Mouse (Mus musculus): ENCODE measurements around the gene Rnf144a. TPM values are rescaled to one million over a fixed set of nuclear protein-coding genes. Genes with fewer than 3 reads are reported as not detected.

Gene Rnf144a
- polyA plus RNA-seq, 1 experiment from 2014 or later = 19.1 TPM

- H3K4me3 ChIP-seq (ENCODE audit: low read depth, low read length) = peak overlapping the region; percentile 97
- H3K4me1 ChIP-seq (ENCODE audit: control insufficient read depth, insufficient read depth, low read length) = peaks cover 17% of the 10 kb centered on the region
- H3K27ac ChIP-seq (ENCODE audit: low read length) = peak overlapping the region; percentile 44; the same call in 1 of the 2 replicates
- peak overlapping the region; percentile 64 for H3K4me2 ChIP-seq (replicated peaks; ENCODE audit: low read depth, low read length)
- H3K9me3 ChIP-seq (ENCODE audit: control insufficient read depth, low read depth, low read length) = no peaks in the 10 kb centered on the region
- WGBS = under 1% methylated on average over 59 of the region's 64 CpGs
- peak overlapping the region; percentile 89 for H3K9ac ChIP-seq (replicated peaks; ENCODE audit: low read depth, low read length)
- no peaks in the 10 kb centered on the region for H3K27me3 ChIP-seq (ENCODE audit: control insufficient read depth, insufficient read depth, low read length)
- no peaks in the 10 kb centered on the region for H3K36me3 ChIP-seq (ENCODE audit: control insufficient read depth, insufficient read depth, low read length)
- peak; percentile 43 for ATAC-seq (ENCODE audit: insufficient number of reproducible peaks, insufficient read depth, low FRiP score, low read depth)
These were observed 477 bp downstream of the Rnf144a start for GRCm38 (mm10) chr12:26414451-26415103.

DNA sequence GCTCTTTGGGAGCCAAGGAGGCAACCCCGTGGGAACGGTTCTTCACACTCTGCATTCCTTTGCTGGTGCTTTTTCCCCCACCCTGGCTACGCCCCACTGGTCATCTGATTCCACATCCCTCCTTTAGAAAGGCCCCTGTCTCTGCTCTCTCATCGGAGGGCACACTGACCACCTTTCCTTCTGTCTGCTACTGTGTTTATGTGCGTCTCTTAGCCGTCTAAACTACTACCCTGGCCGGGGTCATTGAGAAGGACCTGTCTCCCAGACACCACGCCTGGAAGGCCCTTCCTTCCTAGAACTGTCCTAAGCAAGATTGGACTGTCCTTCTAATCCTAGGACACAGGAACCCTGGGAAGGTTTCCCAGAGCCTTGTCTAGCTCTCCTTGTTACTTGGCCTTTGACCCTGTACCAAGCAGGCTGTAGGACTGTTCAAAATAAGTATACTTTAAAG is 1.1 kb downstream of the Rnf144a start:
- peaks cover 21% of the 10 kb centered on the region for H3K4me1 ChIP-seq (ENCODE audit: control insufficient read depth, insufficient read depth, low read length)

DNA sequence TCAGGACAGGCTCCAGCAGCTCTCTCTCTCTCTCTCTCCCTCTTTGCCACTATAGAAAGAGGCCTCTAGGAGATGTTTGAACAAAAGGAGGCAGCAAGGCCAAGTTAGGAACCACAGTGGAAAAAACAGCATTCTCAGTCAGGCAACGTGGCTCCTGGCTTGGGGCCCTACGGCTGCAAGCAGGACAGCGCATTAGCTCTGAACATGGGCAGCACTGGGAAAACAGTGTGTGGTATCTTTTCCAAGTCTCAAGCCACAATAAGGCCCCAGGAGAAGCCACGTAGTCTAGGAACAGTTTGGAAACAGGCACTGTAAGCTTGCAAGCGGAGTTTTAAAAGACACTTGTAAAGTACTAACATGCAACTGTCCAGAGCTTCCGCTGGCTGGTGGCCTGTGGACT is 2.3 kb downstream of the Rnf144a start:
- WGBS = 64% methylated on average over 6 of the region's 6 CpGs
- Histone ChIP-seq H3K4me3 (ENCODE audit: low read depth, low read length) (no peak overlapping the region), H3K36me3 (ENCODE audit: control insufficient read depth, insufficient read depth, low read length) (no peaks in the 10 kb centered on the region), H3K9me3 (ENCODE audit: control insufficient read depth, low read depth, low read length) (no peaks in the 10 kb centered on the region), H3K4me1 (ENCODE audit: control insufficient read depth, insufficient read depth, low read length) (peaks cover 25% of the 10 kb centered on the region), H3K9ac (replicated peaks; ENCODE audit: low read depth, low read length) (no peak overlapping the region), H3K27me3 (ENCODE audit: control insufficient read depth, insufficient read depth, low read length) (no peaks in the 10 kb centered on the region), H3K4me2 (replicated peaks; ENCODE audit: low read depth, low read length) (peak overlapping the region; percentile 64; the same call in 1 of the 2 replicates), H3K27ac (ENCODE audit: low read length) (no peak overlapping the region)
- no peak for ATAC-seq (ENCODE audit: insufficient number of reproducible peaks, insufficient read depth, low FRiP score, low read depth)

More for the DNA sequence above, 1.1 kb downstream of the Rnf144a start:
- H3K9ac ChIP-seq (replicated peaks; ENCODE audit: low read depth, low read length) = peak overlapping the region; percentile 89; the same call in 1 of the 2 replicates
- ATAC-seq (ENCODE audit: insufficient number of reproducible peaks, insufficient read depth, low FRiP score, low read depth) = no peak
- H3K27me3 ChIP-seq (ENCODE audit: control insufficient read depth, insufficient read depth, low read length) = no peaks in the 10 kb centered on the region
- H3K27ac ChIP-seq (ENCODE audit: low read length) = peak overlapping the region; percentile 29; the same call in 1 of the 2 replicates
- H3K9me3 ChIP-seq (ENCODE audit: control insufficient read depth, low read depth, low read length) = no peaks in the 10 kb centered on the region
- peak overlapping the region; percentile 64 for H3K4me2 ChIP-seq (replicated peaks; ENCODE audit: low read depth, low read length)
- 7% methylated on average over 8 of the region's 8 CpGs for WGBS
- H3K36me3 ChIP-seq (ENCODE audit: control insufficient read depth, insufficient read depth, low read length) = no peaks in the 10 kb centered on the region
- peak overlapping the region; percentile 97 for H3K4me3 ChIP-seq (ENCODE audit: low read depth, low read length)

DNA sequence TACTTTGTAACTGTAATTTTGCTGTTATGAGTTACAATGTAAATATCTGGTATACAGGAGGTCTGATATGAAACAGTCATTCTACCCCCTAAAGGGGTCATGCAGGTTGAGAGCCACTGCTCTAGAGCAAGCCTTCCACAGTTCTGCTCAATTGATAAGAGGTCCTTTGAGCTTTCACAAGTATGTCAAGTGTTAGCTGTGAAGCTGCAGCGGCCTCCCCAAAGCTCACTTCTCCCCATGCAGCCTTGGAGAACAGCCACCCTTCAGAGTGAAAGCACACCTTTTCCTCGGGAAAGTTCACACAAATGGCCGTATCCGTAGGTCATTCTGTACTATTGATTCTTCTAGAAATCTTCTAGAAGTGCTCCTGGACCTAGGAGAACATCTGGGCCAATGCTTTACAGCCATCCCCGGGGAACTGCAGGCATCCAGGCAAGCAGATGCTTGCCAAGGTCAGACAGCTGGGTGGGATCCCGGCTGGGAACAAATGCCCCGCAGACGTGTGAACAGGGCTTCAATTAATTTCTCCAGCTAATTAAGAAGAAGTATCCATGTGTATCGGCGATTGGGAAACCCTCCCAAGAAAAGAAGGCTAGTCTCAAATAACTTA is 3.1 kb downstream of the Rnf144a start:
- 78% methylated on average over 10 of the region's 10 CpGs for WGBS
- no peaks in the 10 kb centered on the region for H3K36me3 ChIP-seq (ENCODE audit: control insufficient read depth, insufficient read depth, low read length)
- no peak overlapping the region for H3K4me2 ChIP-seq (replicated peaks; ENCODE audit: low read depth, low read length)
- H3K9ac ChIP-seq (replicated peaks; ENCODE audit: low read depth, low read length) = no peak overlapping the region
- no peaks in the 10 kb centered on the region for H3K9me3 ChIP-seq (ENCODE audit: control insufficient read depth, low read depth, low read length)
- H3K4me3 ChIP-seq (ENCODE audit: low read depth, low read length) = no peak overlapping the region
- no peaks in the 10 kb centered on the region for H3K27me3 ChIP-seq (ENCODE audit: control insufficient read depth, insufficient read depth, low read length)
- H3K27ac ChIP-seq (ENCODE audit: low read length) = no peak overlapping the region
- no peak for ATAC-seq (ENCODE audit: insufficient number of reproducible peaks, insufficient read depth, low FRiP score, low read depth)
- H3K4me1 ChIP-seq (ENCODE audit: control insufficient read depth, insufficient read depth, low read length) = peaks cover 25% of the 10 kb centered on the region

DNA sequence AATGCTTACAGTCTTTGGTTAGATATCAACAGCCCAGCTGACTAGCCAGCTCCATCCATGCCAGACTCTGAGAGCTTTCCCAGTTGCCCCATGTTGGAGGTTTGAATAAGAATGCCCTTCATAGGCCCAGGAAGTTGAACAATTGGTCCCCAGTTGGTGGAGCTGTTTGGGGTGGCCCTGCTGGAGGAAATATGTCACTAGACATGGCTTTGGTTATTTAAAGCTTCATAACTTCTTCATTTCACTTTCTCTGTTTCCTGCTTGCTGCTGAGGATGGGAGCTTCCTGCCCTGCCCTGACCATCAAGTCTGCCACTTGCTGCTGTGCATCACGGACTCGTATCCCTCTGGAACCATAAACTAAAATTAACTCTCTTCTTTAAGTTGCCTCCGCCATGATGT is 4.6 kb downstream of the Rnf144a start:
- H3K9me3 ChIP-seq (ENCODE audit: control insufficient read depth, low read depth, low read length) = no peaks in the 10 kb centered on the region
- no peak overlapping the region for H3K9ac ChIP-seq (replicated peaks; ENCODE audit: low read depth, low read length)
- no peak overlapping the region for H3K27ac ChIP-seq (ENCODE audit: low read length)
- no peak overlapping the region for H3K4me3 ChIP-seq (ENCODE audit: low read depth, low read length)
- WGBS = 85% methylated on average over 3 of the region's 3 CpGs
- peaks cover 33% of the 10 kb centered on the region for H3K4me1 ChIP-seq (ENCODE audit: control insufficient read depth, insufficient read depth, low read length)
- no peaks in the 10 kb centered on the region for H3K36me3 ChIP-seq (ENCODE audit: control insufficient read depth, insufficient read depth, low read length)
- H3K4me2 ChIP-seq (replicated peaks; ENCODE audit: low read depth, low read length) = no peak overlapping the region
- no peaks in the 10 kb centered on the region for H3K27me3 ChIP-seq (ENCODE audit: control insufficient read depth, insufficient read depth, low read length)
- no peak for ATAC-seq (ENCODE audit: insufficient number of reproducible peaks, insufficient read depth, low FRiP score, low read depth)

DNA sequence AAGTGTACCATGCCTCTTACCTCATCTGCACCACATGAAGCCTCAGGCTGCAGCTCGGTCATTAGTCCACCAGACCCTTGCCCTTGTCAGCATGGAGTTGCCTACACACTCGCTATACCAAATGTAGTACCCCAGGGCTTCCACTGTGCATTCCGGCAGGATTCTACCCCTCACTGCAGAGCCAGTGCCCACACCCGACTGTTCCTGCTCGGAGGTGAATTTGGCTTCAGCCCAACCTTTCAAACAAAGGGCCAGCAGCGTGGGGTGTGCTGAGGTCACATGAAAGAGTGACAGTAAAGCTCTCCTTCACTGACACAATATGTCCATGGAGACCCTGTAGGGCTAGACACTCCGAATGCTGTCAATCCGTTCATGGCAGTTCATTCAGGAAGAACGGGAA is 6.3 kb downstream of the Rnf144a start:
- WGBS = 72% methylated on average over 9 of the region's 9 CpGs
- no peaks in the 10 kb centered on the region for H3K36me3 ChIP-seq (ENCODE audit: control insufficient read depth, insufficient read depth, low read length)
- H3K4me3 ChIP-seq (ENCODE audit: low read depth, low read length) = no peak overlapping the region
- no peaks in the 10 kb centered on the region for H3K9me3 ChIP-seq (ENCODE audit: control insufficient read depth, low read depth, low read length)
- no peak for ATAC-seq (ENCODE audit: insufficient number of reproducible peaks, insufficient read depth, low FRiP score, low read depth)
- no peak overlapping the region for H3K9ac ChIP-seq (replicated peaks; ENCODE audit: low read depth, low read length)
- H3K27me3 ChIP-seq (ENCODE audit: control insufficient read depth, insufficient read depth, low read length) = no peaks in the 10 kb centered on the region
- no peak overlapping the region for H3K27ac ChIP-seq (ENCODE audit: low read length)
- H3K4me1 ChIP-seq (ENCODE audit: control insufficient read depth, insufficient read depth, low read length) = peaks cover 33% of the 10 kb centered on the region
- no peak overlapping the region for H3K4me2 ChIP-seq (replicated peaks; ENCODE audit: low read depth, low read length)

DNA sequence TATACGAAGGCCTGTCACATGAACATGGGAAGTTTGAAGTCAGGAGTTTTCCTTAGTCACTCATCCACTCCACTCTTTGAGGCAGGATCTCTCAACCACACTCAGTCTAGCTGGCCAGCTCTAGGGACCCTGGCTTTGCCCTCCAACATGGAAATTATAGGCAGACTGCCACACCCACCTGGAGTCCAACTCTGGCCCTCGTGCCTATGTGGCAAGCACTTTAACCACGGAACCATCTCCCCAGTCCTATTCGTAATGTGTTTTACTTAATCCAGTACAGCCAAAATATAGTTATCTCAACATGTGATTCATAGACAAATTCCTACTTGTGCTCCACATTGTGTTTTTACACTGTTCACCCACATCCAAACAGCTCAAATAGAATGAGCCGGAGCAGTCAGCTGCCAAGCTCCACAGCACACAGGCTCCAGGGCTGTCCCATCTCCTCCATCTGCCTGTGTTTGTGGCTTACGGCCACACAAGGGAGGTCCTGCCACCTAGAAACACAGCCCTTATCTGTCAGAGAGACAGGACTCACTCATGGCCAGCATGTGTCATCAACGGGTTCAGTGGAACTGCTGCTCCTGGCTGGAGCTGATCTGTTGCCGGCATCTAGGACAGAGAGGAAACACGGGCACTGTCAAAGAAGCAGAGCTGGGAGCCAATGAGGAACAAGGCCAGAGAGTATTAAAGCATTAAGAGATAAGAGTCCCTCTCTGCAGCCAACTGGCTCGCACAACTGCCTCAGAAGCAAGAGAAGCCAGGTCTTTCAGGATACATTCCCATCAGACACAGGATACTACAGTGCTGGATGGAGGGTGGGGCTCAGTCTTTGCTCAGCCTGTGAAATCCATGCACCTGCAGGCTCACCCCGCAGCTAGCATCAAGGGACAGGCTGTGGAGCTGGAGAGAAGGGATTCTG is 10.0 kb downstream of the Rnf144a start:
- Histone ChIP-seq H3K36me3 (ENCODE audit: control insufficient read depth, insufficient read depth, low read length) (no peaks in the 10 kb centered on the region), H3K4me1 (ENCODE audit: control insufficient read depth, insufficient read depth, low read length) (peaks cover 29% of the 10 kb centered on the region), H3K9ac (replicated peaks; ENCODE audit: low read depth, low read length) (no peak overlapping the region), H3K4me3 (ENCODE audit: low read depth, low read length) (no peak overlapping the region), H3K4me2 (replicated peaks; ENCODE audit: low read depth, low read length) (no peak overlapping the region), H3K27ac (ENCODE audit: low read length) (no peak overlapping the region), H3K27me3 (ENCODE audit: control insufficient read depth, insufficient read depth, low read length) (no peaks in the 10 kb centered on the region), H3K9me3 (ENCODE audit: control insufficient read depth, low read depth, low read length) (no peaks in the 10 kb centered on the region)
- 69% methylated on average over 11 of the region's 11 CpGs for WGBS
- ATAC-seq (ENCODE audit: insufficient number of reproducible peaks, insufficient read depth, low FRiP score, low read depth) = no peak

- H3K4me3 ChIP-seq (ENCODE audit: low read depth, low read length) = no peak overlapping the region
- H3K27me3 ChIP-seq (ENCODE audit: control insufficient read depth, insufficient read depth, low read length) = no peaks in the 10 kb centered on the region
- no peaks in the 10 kb centered on the region for H3K36me3 ChIP-seq (ENCODE audit: control insufficient read depth, insufficient read depth, low read length)
- H3K4me1 ChIP-seq (ENCODE audit: control insufficient read depth, insufficient read depth, low read length) = peaks cover 20% of the 10 kb centered on the region
- H3K4me2 ChIP-seq (replicated peaks; ENCODE audit: low read depth, low read length) = no peak overlapping the region
- WGBS = 65% methylated on average over 16 of the region's 16 CpGs
- H3K9ac ChIP-seq (replicated peaks; ENCODE audit: low read depth, low read length) = no peak overlapping the region
- no peaks in the 10 kb centered on the region for H3K9me3 ChIP-seq (ENCODE audit: control insufficient read depth, low read depth, low read length)
- no peak for ATAC-seq (ENCODE audit: insufficient number of reproducible peaks, insufficient read depth, low FRiP score, low read depth)
- H3K27ac ChIP-seq (ENCODE audit: low read length) = no peak overlapping the region; the same call in 1 of the 2 replicates
These were observed 11.5 kb downstream of the Rnf144a start for GRCm38 (mm10) chr12:26403372-26404125.
